Mouse (Mus musculus): ENCODE results near the gene Abat. TPM values are rescaled to one million over a fixed set of nuclear protein-coding genes. Genes with fewer than 3 reads are reported as not detected.
"Not testable (repeated sequence)": the region's sequence is repeated elsewhere in the genome, so short reads cannot be mapped to it uniquely, and the experiment has no call there.

The Abat gene
- polyA plus RNA-seq, 1 experiment from 2014 or later = 48.5 TPM

DNA sequence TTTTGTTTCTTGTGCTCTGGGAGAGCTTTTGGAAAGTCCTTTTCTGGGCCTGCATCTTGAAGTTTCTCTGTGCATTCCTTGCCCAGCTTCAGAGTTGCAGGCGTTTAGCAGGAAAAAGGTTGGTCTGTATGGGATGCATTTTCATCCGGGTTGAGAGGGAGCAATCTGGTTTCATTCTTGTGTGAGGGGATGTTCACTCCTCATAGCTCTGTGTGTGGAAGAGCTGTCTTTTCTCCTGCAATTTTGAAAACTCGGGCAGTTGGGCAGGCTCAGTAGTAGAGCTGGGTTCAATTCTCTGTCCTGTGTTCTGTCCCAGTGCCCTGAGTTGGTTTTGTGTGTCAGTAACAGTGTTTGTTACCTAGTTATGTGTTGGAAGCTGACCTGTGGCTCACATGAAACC is 41.1 kb downstream of the Abat start:
- H3K27me3 ChIP-seq (ENCODE audit: insufficient read depth, low read length) = no peaks in the 10 kb centered on the region
- no peak overlapping the region for H3K4me3 ChIP-seq (ENCODE audit: low read length)
- WGBS = 79% methylated on average over 3 of the region's 3 CpGs
- no peak overlapping the region for H3K4me2 ChIP-seq (replicated peaks; ENCODE audit: low read depth, low read length)
- H3K9ac ChIP-seq (replicated peaks; ENCODE audit: low read length) = no peak overlapping the region
- H3K27ac ChIP-seq (ENCODE audit: low read length) = no peak overlapping the region
- peaks cover 15% of the 10 kb centered on the region; the same call in 1 of the 2 replicates for H3K9me3 ChIP-seq (ENCODE audit: low read length)
- 0 out of 2 replicates have a peak, but pooled peaks cover 8% of the 10 kb centered on the region for H3K36me3 ChIP-seq (ENCODE audit: insufficient read depth, low read length)
- no peak for ATAC-seq (ENCODE audit: low FRiP score, low TSS enrichment)
- no peaks in the 10 kb centered on the region for H3K4me1 ChIP-seq (ENCODE audit: insufficient read depth, low read length)

- H3K9me3 ChIP-seq (ENCODE audit: low read length) = peaks cover 15% of the 10 kb centered on the region; the same call in 1 of the 2 replicates
- not testable (repeated sequence) for H3K27me3 ChIP-seq (ENCODE audit: insufficient read depth, low read length); H3K9ac ChIP-seq (replicated peaks; ENCODE audit: low read length); H3K4me3 ChIP-seq (ENCODE audit: low read length); H3K27ac ChIP-seq (ENCODE audit: low read length); H3K4me2 ChIP-seq (replicated peaks; ENCODE audit: low read depth, low read length); H3K4me1 ChIP-seq (ENCODE audit: insufficient read depth, low read length); ATAC-seq (ENCODE audit: low FRiP score, low TSS enrichment); H3K36me3 ChIP-seq (ENCODE audit: insufficient read depth, low read length)
- WGBS = 93% methylated on average over 2 of the region's 2 CpGs
These were observed 41.5 kb downstream of the Abat start for GRCm38 (mm10) chr16:8554751-8555150.

GRCm38 (mm10) chr16:8555371-8555770 is 42.1 kb downstream of the Abat start:
- not testable (repeated sequence) for H3K27ac ChIP-seq (ENCODE audit: low read length); H3K4me3 ChIP-seq (ENCODE audit: low read length); H3K4me2 ChIP-seq (replicated peaks; ENCODE audit: low read depth, low read length); H3K9ac ChIP-seq (replicated peaks; ENCODE audit: low read length); ATAC-seq (ENCODE audit: low FRiP score, low TSS enrichment); H3K36me3 ChIP-seq (ENCODE audit: insufficient read depth, low read length); H3K27me3 ChIP-seq (ENCODE audit: insufficient read depth, low read length); H3K4me1 ChIP-seq (ENCODE audit: insufficient read depth, low read length)
- 82% methylated on average over 3 of the region's 3 CpGs for WGBS
- H3K9me3 ChIP-seq (ENCODE audit: low read length) = peaks cover 20% of the 10 kb centered on the region

DNA sequence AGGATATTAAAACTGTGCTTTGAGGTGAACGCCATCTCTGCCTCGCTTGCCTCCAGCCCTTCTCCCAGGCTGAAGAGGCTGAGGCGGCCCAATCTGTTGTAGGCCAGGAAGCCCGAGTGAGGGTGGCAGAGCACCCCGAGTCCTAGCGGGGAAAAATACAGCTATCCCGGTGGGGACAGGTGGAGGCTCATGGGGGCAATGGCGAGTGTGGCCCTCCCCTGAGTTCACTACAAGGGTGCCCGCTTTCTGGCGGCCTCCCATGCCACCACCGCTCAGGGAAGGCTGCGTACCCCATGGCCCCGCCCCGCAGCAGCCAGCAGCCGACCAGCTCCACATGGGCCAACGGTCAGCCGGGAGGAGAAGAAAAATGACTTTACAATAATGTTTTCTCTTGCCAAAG is 46.9 kb downstream of the Abat start:
- 0 out of 2 replicates have a peak, but pooled peaks cover 4% of the 10 kb centered on the region for H3K36me3 ChIP-seq (ENCODE audit: insufficient read depth, low read length)
- H3K27me3 ChIP-seq (ENCODE audit: insufficient read depth, low read length) = no peaks in the 10 kb centered on the region
- no peaks in the 10 kb centered on the region for H3K4me1 ChIP-seq (ENCODE audit: insufficient read depth, low read length)
- H3K27ac ChIP-seq (ENCODE audit: low read length) = no peak overlapping the region
- no peak overlapping the region for H3K4me3 ChIP-seq (ENCODE audit: low read length)
- ATAC-seq (ENCODE audit: low FRiP score, low TSS enrichment) = no peak
- WGBS = 92% methylated on average over 17 of the region's 17 CpGs
- H3K9me3 ChIP-seq (ENCODE audit: low read length) = peaks cover 12% of the 10 kb centered on the region
- H3K9ac ChIP-seq (replicated peaks; ENCODE audit: low read length) = no peak overlapping the region
- H3K4me2 ChIP-seq (replicated peaks; ENCODE audit: low read depth, low read length) = no peak overlapping the region

DNA sequence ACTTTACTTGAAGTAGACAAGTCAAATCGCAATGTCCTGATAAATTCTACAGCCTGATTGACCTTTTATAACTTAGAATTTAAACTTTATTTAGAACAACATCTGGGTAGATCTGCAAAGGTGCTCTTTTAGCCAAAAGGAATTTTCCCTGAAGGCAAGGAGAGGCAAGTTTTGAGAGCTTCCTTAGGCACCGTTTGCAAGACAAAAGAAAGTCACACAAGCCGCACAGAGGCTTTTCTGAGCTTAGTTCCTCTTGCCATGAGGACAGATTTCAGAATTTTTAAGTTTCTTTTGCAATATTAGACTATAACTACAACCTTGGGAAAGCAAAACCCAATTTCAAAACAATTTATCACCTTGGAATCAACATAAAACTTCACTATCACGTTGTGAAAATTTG is 47.9 kb downstream of the Abat start:
- 48% methylated on average over 4 of the region's 4 CpGs for WGBS
- not testable (repeated sequence) for H3K27ac ChIP-seq (ENCODE audit: low read length); H3K4me2 ChIP-seq (replicated peaks; ENCODE audit: low read depth, low read length); ATAC-seq (ENCODE audit: low FRiP score, low TSS enrichment); H3K9me3 ChIP-seq (ENCODE audit: low read length); H3K4me3 ChIP-seq (ENCODE audit: low read length); H3K36me3 ChIP-seq (ENCODE audit: insufficient read depth, low read length); H3K9ac ChIP-seq (replicated peaks; ENCODE audit: low read length); H3K27me3 ChIP-seq (ENCODE audit: insufficient read depth, low read length); H3K4me1 ChIP-seq (ENCODE audit: insufficient read depth, low read length)

- 56% methylated on average over 4 of the region's 4 CpGs for WGBS
- not testable (repeated sequence) for ATAC-seq (ENCODE audit: low FRiP score, low TSS enrichment); H3K9ac ChIP-seq (replicated peaks; ENCODE audit: low read length)
These were observed 48.6 kb downstream of the Abat start for GRCm38 (mm10) chr16:8561856-8562255.

GRCm38 (mm10) chr16:8562827-8563226 is 49.6 kb downstream of the Abat start:
- H3K9ac ChIP-seq (replicated peaks; ENCODE audit: low read length); H3K27ac ChIP-seq (ENCODE audit: low read length); H3K4me3 ChIP-seq (ENCODE audit: low read length); H3K4me2 ChIP-seq (replicated peaks; ENCODE audit: low read depth, low read length); H3K27me3 ChIP-seq (ENCODE audit: insufficient read depth, low read length); ATAC-seq (ENCODE audit: low FRiP score, low TSS enrichment); H3K9me3 ChIP-seq (ENCODE audit: low read length); H3K36me3 ChIP-seq (ENCODE audit: insufficient read depth, low read length); H3K4me1 ChIP-seq (ENCODE audit: insufficient read depth, low read length): not testable (repeated sequence)
- WGBS = 70% methylated on average over 3 of the region's 3 CpGs

More at GRCm38 (mm10) chr16:8561856-8562255, 48.6 kb downstream of the Abat start:
- H3K4me1 ChIP-seq (ENCODE audit: insufficient read depth, low read length); H3K4me3 ChIP-seq (ENCODE audit: low read length); H3K4me2 ChIP-seq (replicated peaks; ENCODE audit: low read depth, low read length); H3K9me3 ChIP-seq (ENCODE audit: low read length); H3K27ac ChIP-seq (ENCODE audit: low read length); H3K36me3 ChIP-seq (ENCODE audit: insufficient read depth, low read length); H3K27me3 ChIP-seq (ENCODE audit: insufficient read depth, low read length): not testable (repeated sequence)

DNA sequence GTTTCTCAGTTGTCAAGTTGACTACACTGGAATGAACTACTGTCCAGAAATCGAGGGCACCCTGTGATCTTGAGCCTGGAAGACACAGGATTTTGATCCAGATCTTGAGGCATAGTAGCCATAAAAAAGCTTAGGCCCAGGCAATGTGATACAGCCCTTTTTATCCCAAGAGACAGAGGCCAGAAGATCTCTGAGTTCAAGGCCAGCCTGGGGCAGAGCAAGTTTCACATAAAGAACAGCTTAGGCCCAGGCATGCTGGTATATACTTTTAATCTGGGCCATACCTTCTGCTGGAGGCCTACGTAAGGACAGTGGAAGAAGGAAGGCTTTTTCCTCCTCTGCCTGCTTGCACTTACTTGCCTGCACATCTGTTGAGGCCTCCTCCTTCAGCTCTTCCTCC is 51.6 kb downstream of the Abat start:
- Histone ChIP-seq H3K9ac (replicated peaks; ENCODE audit: low read length) (no peak overlapping the region), H3K4me1 (ENCODE audit: insufficient read depth, low read length) (no peaks in the 10 kb centered on the region), H3K4me2 (replicated peaks; ENCODE audit: low read depth, low read length) (no peak overlapping the region), H3K9me3 (ENCODE audit: low read length) (peaks cover 5% of the 10 kb centered on the region), H3K27me3 (ENCODE audit: insufficient read depth, low read length) (no peaks in the 10 kb centered on the region), H3K27ac (ENCODE audit: low read length) (no peak overlapping the region), H3K4me3 (ENCODE audit: low read length) (no peak overlapping the region), H3K36me3 (ENCODE audit: insufficient read depth, low read length) (0 out of 2 replicates have a peak, but pooled peaks cover 4% of the 10 kb centered on the region)
- WGBS = 88% methylated on average over 2 of the region's 2 CpGs
- ATAC-seq (ENCODE audit: low FRiP score, low TSS enrichment) = no peak

GRCm38 (mm10) chr16:8565539-8565938 is 52.3 kb downstream of the Abat start:
- no peak overlapping the region for H3K27ac ChIP-seq (ENCODE audit: low read length)
- no peak overlapping the region for H3K9ac ChIP-seq (replicated peaks; ENCODE audit: low read length)
- H3K4me2 ChIP-seq (replicated peaks; ENCODE audit: low read depth, low read length) = no peak overlapping the region
- no peaks in the 10 kb centered on the region for H3K27me3 ChIP-seq (ENCODE audit: insufficient read depth, low read length)
- H3K36me3 ChIP-seq (ENCODE audit: insufficient read depth, low read length) = no peaks in the 10 kb centered on the region
- 75% methylated on average over 2 of the region's 2 CpGs for WGBS
- no peak for ATAC-seq (ENCODE audit: low FRiP score, low TSS enrichment)
- H3K4me1 ChIP-seq (ENCODE audit: insufficient read depth, low read length) = no peaks in the 10 kb centered on the region
- H3K9me3 ChIP-seq (ENCODE audit: low read length) = no peaks in the 10 kb centered on the region
- H3K4me3 ChIP-seq (ENCODE audit: low read length) = no peak overlapping the region

GRCm38 (mm10) chr16:8566115-8566711 is 53.0 kb downstream of the Abat start:
- ATAC-seq (ENCODE audit: low FRiP score, low TSS enrichment) = no peak
- Histone ChIP-seq H3K36me3 (ENCODE audit: insufficient read depth, low read length) (no peaks in the 10 kb centered on the region), H3K4me1 (ENCODE audit: insufficient read depth, low read length) (no peaks in the 10 kb centered on the region), H3K9me3 (ENCODE audit: low read length) (no peaks in the 10 kb centered on the region), H3K27me3 (ENCODE audit: insufficient read depth, low read length) (no peaks in the 10 kb centered on the region), H3K27ac (ENCODE audit: low read length) (no peak overlapping the region), H3K4me2 (replicated peaks; ENCODE audit: low read depth, low read length) (no peak overlapping the region), H3K9ac (replicated peaks; ENCODE audit: low read length) (no peak overlapping the region), H3K4me3 (ENCODE audit: low read length) (no peak overlapping the region)
- 16% methylated on average over 3 of the region's 3 CpGs for WGBS

Measured in kidney, embryonic 16.5 days (tissue).